Mouse (Mus musculus): Measurements from ENCODE around the gene Ces1b.

The Ces1b gene

DNA sequence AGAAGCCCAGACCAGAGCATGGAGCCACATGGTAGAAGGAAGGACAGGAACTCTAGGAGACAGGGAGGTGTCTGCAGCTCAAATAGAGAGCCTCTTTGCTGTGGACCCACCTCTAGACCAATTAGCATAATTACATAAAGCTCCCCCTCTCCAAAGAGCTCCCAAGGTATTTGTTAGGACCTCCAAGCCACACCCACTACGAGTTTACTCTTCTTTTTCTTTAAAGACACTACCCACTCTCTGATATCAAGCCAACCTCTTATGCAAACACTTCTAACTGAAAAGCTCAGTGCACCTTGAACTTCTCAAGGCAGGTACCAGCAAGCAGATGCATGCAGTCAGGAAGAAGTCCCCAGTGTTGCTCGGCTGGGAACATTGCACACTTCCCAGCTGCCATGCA, at the start of gene Ces1b:
Ces1b (minus strand) TSS at position 131 of the 400 bp plus-strand sequence.
- no peak for DNase-seq (ENCODE audit: low spot score in 2 of 2)

GRCm38 (mm10) chr8:93126476-93126875, 46.7 kb upstream of the Ces1b start:
- no peak for DNase-seq (ENCODE audit: low spot score in 2 of 2)

- no peak for DNase-seq (ENCODE audit: low spot score in 2 of 2)
These were observed 42.2 kb upstream of the Ces1b start for GRCm38 (mm10) chr8:93122005-93122404.

GRCm38 (mm10) chr8:93095376-93095775, 15.6 kb upstream of the Ces1b start:
- no peak for DNase-seq (ENCODE audit: low spot score in 2 of 2)

- no peak for DNase-seq (ENCODE audit: low spot score in 2 of 2)
These were observed 11.5 kb upstream of the Ces1b start for GRCm38 (mm10) chr8:93091324-93091723.

DNA sequence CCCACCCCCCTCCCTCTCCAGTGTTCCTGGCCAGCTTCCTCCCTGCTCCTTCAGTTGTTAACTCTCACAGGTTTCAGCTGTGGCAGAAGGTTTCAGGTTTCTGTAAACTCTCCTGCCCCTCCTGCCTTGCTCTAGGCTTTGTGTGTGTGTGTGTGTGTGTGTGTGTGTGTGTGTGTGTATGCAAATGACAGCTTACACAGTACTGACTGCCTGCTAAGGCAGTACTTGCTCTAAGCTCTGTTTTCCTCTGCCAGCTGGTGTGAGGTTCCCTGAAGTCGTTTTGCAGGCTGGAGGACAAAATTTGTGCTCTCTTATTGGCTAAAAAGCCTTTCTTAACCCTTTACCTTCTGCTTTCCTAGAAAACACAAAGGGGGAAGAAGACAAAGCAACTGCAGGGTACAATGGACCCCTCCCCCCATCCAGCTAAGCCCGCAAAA, 8.9 kb upstream of the Ces1b start:
- no peak for DNase-seq (ENCODE audit: low spot score in 2 of 2)

GRCm38 (mm10) chr8:93088193-93088592, 8.4 kb upstream of the Ces1b start:
- no peak for DNase-seq (ENCODE audit: low spot score in 2 of 2)

DNA sequence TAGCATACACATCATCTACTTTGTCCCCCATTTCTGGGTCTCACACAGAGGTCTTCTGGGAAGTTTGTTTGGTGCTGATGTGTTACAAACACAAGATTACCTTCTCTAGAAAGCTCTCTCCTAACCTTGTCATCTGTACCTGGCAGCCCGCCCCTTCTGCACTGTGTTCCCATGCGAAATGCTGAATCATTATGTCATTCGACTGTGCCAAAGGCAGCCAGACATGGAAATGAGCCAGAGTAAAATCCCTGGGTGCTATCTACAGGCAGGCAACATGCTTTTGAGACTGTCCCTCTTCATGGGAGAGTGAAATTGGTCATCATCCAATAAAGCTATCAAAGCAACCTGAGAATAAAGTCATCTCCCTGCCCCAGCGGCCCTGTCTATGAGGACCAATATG, 4.6 kb downstream of the Ces1b start:
- no peak for DNase-seq (ENCODE audit: low spot score in 2 of 2)

DNA sequence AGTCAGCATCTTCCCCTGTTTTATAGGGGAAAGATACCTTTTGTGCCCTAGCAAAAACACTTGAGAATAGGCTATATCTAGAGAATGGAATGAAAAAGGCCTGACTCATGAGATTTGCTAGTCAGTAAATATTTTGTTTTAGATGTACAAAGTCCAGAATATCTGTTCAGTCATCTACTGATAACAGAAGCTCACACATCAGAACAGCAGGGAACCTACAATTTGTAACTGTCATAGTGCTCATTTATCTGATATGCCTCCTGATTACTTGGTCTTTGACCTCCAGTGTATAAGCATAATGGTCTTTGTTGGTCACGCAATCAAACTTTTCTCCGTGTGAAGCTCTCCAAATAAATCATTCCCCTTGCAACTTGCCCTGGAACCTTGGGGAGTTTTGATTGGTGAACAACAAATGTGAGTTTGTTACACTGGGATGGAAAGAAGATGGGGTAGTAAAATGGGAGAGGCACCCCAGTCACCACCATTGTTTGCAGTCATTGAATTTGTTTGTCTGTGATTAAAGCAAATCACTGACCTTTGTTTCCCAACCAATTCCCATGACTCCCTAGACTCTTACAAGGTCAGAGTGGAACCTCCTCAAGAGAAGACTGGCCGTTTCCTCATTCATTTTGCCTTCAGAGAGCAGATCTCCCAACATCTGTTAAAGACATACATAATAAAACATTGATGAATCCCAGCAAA, 16.2 kb downstream of the Ces1b start:
- DNase-seq (ENCODE audit: low spot score in 2 of 2), result no peak

- DNase-seq (ENCODE audit: low spot score in 2 of 2), result no peak
These were observed 20.6 kb downstream of the Ces1b start for GRCm38 (mm10) chr8:93059185-93059584.

DNA sequence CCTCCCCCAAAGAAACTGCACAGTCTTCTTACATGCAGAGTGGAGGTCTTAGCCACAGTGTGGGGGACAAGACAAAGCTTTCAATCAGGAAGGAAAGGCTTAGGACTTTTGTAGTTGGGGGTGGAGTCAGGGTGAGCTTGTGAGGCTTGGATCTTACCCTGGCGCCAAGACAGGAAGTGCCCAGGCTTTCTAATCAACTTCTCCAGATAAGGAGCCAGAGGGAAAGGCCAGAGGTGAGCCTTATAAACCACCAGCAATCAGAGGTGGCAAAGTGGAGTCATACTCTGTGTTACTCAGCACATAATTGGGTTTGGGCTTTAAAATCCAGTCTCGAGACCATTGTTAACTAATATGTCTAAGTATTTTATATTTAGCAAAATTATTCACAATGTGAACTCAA, 24.6 kb downstream of the Ces1b start:
- DNase-seq (ENCODE audit: low spot score in 2 of 2), result no peak

- DNase-seq (ENCODE audit: low spot score in 2 of 2), result no peak
These were observed 31.1 kb downstream of the Ces1b start for GRCm38 (mm10) chr8:93048510-93049416.

- DNase-seq (ENCODE audit: low spot score in 2 of 2), result no peak
These were observed 31.7 kb downstream of the Ces1b start, which contains the start of gene Ces1a for GRCm38 (mm10) chr8:93048092-93048491. Gene Ces1a, minus strand, starts transcription at chr8:93048192.

- DNase-seq (ENCODE audit: low spot score in 2 of 2), result no peak
These were observed 36.7 kb downstream of the Ces1b start for GRCm38 (mm10) chr8:93043083-93043482.

DNA sequence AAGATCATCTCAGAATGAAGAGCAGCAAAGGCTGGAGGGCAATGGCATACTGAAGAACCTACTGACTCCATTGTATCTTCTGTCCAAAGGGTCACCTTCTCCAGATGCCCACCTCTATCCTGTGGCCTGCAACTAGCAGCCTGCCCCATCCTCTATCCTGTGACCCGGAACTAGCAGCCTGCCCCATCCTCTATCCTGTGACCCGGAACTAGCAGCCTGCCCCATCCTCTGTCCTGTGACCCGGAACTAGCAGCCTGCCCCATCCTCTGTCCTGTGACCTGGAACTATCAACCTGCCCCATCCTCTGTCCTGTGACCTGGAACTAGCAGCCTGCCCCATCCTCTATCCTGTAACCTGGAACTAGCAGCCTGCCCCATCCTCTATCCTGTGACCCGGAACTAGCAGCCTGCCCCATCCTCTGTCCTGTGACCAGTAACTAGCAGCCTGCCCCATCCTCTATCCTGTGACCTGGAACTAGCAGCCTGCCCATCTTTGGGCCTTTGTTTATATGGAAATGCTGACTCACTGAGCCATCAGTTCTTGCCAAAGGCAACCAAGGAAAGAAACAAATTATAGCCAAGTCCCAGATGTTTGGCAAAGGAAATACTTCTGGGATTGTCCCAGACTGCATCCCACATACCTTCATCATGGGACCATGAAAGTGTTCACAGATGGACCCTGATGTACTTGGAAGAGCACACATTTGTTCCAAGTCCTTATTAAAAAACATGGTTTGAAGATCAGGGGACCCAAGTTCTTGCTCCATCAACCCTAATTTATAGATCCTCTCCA, 38.8 kb downstream of the Ces1b start:
- no peak for DNase-seq (ENCODE audit: low spot score in 2 of 2)

GRCm38 (mm10) chr8:93040256-93040655, 39.6 kb downstream of the Ces1b start:
- DNase-seq (ENCODE audit: low spot score in 2 of 2), result no peak

GRCm38 (mm10) chr8:93038831-93039230, 41.0 kb downstream of the Ces1b start:
- no peak for DNase-seq (ENCODE audit: low spot score in 2 of 2)

- no peak for DNase-seq (ENCODE audit: low spot score in 2 of 2)
These were observed 49.2 kb downstream of the Ces1b start for GRCm38 (mm10) chr8:93030664-93031063.

GRCm38 (mm10) chr8:93021738-93022137, 58.1 kb downstream of the Ces1b start:
- no peak for DNase-seq (ENCODE audit: low spot score in 2 of 2)

GRCm38 (mm10) chr8:93014300-93014699, 65.5 kb downstream of the Ces1b start:
- no peak for DNase-seq (ENCODE audit: low spot score in 2 of 2)

DNA sequence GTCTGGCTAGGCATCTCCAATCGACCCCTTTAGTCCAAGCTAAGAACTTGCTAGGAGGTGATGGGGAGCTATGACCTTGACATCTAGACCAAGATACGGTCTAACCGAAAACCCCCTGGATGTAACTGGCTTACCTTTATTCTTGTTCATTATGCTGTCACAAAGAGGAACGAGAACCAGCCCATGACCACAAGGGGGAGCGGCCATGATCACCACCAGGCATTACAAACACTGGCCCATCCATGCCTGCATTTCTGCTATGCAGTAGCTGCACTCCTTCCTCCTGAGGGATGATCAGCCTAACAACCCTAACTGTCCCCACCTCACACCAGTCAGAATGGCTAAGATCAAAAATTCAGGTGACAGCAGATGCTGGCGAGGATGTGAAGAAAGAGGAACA, 67.6 kb downstream of the Ces1b start:
- DNase-seq (ENCODE audit: low spot score in 2 of 2), result no peak

DNA sequence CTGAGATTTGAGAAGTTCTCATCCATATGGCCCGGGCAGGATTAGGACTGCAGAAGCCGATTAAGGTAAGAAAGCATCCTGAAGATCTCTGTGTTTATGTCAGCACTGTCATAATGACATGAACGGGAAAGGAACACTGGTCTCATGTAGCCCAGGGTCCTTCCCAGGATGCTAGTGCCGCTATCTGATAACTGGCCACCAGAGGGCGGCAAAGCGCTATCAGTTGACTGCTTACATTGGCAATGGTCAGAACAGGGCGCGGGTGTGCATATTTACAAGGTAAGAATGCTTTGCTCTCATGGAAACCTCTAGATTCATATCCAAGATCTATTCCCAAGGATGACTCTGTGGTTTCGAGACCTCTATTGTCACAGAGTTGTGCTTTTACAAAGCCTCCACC, 68.4 kb downstream of the Ces1b start:
- peak in 1 of 2 experiments; percentile 65 for DNase-seq (ENCODE audit: low spot score in 2 of 2)

Measured in thymus, postnatal 10 days (tissue).